Mouse (Mus musculus) thymus, adult 2 months (tissue): ENCODE results near the gene Fads1.
"Not testable (repeated sequence)": the region's sequence is repeated elsewhere in the genome, so short reads cannot be mapped to it uniquely, and the experiment has no call there.

Experiments
- CTCF ChIP-seq: fragments of 200-500 bp; IDR thresholded peaks from 2 replicates; pipeline ENCODE4 v1.5.1; 2012; ENCODE audit warnings: mild to moderate bottlenecking, control low read depth, low read length, moderate library complexity, borderline replicate concordance; ENCODE audit not compliant: control insufficient read depth, poor library complexity, insufficient read depth; ENCODE audit errors: extremely low read depth
- POLR2A ChIP-seq: fragments of 200-500 bp; IDR thresholded peaks from 2 replicates; pipeline ENCODE4 v1.6.1; 2012; ENCODE audit warnings: mild to moderate bottlenecking, low read length, control low read depth, moderate library complexity; ENCODE audit not compliant: control insufficient read depth, poor library complexity, insufficient read depth; ENCODE audit errors: extremely low read depth

DNA sequence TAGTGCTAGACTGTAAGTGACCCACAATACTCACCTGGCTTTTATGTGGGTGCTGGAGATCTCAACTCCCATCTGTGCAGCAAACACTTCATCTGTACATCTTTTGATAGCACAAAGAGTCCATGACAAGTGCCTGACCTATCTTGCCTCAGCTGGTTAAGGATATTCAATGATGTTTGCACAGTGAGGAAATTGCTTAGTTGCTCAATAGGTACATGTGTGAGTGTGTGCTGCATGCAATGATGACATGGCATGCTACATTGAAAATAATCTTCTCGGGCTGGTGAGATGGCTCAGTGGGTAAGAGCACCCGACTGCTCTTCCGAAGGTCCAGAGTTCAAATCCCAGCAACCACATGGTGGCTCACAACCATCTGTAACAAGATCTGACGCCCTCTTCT lies 16.8 kb upstream of the Fads1 start:
- not testable (repeated sequence) for TF ChIP-seq CTCF, POLR2A
